Mouse (Mus musculus): ENCODE results near the gene Gm20479.

DNA sequence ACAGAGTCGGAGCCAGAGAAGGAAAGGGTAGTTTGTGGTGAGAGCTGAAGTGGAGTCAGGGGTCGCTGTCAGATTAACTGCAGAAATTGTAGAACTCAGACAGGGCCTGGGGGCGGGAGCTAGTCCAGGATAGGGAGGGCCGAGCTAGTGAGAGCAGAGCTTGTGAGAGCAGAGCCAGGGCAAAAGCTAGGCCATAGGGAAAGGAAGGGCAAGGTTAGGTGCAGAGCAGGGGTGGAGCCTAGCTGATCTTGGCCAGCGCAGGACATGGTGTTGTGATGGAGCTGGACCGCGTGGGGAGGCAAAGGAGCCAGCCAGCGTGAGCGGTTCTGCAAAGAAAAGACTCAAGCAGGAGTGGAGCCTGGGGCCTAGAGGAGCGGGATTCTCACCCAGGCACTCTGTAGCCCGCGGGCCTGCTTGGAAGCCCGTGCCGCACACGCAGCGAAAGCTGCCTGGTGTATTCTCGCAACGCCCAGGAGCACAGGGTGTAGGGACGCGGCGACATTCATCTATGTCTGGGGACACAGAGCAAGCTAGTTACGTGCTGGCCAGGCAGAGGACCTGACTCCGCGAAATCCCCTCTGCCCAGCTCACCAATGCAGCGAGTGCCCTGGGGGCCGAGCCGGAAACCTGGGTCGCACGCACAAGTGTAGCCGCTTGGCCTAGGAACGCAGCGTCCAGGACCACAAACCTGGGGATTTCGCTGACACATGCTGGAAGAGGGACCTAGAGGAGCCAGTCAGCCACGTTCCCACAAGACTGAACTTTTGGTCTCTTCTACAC, 30.9 kb downstream of the Gm20479 start:
- no peak for TF ChIP-seq CTCF (IDR thresholded peaks at IDR 0.05; ENCODE audit: insufficient read depth, low read length)
- TF ChIP-seq POLR2A (IDR thresholded peaks at IDR 0.05; ENCODE audit: borderline replicate concordance, extremely low read depth, low read depth, low read length) = no peak
